Mouse (Mus musculus): ENCODE measurements around the gene Rasgrf1.

Rasgrf1 gene

GRCm38 (mm10) chr9:89968836-89969450 lies 59.2 kb downstream of the Rasgrf1 start:
- DNase-seq (ENCODE audit: low spot score in 2 of 2): peak in 1 of 2 experiments; percentile 17

DNA sequence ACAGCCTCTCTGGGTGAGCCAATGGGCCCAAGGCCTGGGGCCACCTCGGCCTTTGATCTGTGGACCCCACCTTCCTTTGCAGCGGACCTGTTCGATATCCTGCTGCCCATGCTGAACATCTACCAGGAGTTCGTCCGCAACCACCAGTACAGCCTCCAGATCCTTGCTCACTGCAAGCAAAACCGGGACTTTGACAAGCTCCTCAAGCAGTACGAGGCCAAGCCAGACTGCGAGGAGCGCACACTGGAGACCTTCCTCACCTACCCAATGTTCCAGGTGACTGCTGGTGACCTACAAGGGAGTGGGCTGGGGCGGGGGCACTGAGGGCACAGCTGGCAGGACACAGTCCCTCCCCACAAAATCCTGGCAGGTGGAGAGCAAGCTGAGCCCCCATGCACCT lies 60.6 kb downstream of the Rasgrf1 start:
- peak in 1 of 2 experiments; percentile 19 for DNase-seq (ENCODE audit: low spot score in 2 of 2)

- DNase-seq (ENCODE audit: low spot score in 2 of 2): peak in 1 of 2 experiments; percentile 17
Observed at GRCm38 (mm10) chr9:89970886-89971486, 61.3 kb downstream of the Rasgrf1 start.

- DNase-seq (ENCODE audit: low spot score in 2 of 2): peak in 1 of 2 experiments; percentile 21
Observed at GRCm38 (mm10) chr9:89972321-89972720, 62.6 kb downstream of the Rasgrf1 start.

DNA sequence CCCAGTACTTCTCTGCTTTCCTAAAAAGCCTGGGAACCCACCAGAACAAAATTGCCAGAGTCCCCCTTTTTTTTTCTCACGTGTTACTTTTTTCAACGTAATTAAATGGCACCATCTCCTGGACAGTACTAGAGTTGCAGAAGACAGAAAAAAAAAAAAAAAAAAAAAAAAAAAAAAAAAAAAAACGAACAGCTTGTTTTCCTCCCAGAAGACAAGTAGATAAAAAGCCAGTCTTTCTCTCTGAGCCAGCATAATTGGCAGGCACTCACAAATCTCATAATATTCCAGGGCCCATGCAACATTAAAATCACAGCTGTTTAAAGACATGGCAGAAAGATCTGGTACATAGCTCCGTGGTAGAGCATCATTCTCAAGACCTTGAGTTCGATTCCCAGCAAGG lies 64.1 kb downstream of the Rasgrf1 start:
- DNase-seq (ENCODE audit: low spot score in 2 of 2): peak; percentile 26 to 59

DNA sequence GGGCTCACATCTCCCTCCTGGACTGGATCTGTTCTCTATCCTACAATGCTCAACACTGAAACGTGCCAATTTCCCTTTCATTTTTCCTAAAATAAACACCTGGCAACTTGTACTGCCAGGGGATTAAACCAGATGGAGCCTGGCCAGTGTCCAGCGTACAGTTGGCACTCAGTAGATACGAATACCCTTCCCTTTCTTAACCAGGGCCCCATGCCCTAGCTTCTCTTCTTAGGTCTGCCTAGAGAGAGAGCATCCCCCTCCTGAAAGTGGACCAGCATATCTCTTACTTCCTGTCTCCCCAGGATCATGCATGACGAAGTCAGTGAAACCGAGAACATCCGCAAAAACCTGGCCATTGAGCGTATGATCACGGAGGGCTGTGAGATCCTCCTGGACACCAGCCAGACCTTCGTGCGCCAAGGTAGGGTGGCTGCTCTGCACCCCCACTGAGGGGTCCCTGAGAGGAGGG lies 64.8 kb downstream of the Rasgrf1 start:
- DNase-seq (ENCODE audit: low spot score in 2 of 2): peak; percentile 60

GRCm38 (mm10) chr9:89976366-89976940 lies 66.7 kb downstream of the Rasgrf1 start:
- DNase-seq (ENCODE audit: low spot score in 2 of 2): peak in 1 of 2 experiments; percentile 16

DNA sequence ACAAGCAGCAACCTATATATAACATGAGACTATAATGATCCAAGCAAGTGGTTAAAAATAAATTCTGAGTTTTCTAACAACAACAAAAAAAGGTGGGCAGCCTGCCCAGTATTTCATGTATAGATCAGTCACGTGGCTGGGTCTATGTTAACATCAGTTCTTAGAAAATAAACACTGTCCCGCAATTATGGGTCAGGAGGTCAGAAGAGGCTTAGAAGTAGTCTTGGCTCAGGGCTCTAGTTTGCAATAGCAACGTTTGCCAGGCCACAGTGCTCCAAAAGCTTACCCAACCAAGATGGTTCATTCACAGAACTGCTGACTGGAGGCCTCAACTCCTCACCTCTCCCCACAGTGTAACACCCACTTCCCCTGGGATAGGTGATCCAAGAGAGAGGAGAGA lies 69.5 kb downstream of the Rasgrf1 start:
- peak; percentile 34 to 60 for DNase-seq (ENCODE audit: low spot score in 2 of 2)

DNA sequence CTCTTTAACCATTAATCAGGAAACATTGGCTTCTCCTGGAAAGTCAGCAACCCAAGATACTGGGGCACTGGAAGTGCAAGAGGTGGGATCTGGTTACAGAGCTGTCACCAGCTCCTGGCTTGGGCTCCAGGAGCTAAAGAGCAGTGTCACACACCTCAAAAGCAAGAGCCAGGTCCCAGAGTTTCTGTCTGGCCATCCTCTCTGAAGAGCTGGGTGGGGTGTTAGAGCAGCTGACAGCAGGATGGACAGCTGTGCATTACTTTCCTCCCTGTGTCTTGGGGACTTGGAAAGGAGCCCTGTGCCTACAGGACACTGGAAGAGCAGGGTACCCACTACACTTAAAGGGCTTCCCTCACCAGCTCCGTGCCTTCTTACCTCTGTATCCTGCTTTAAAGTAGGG lies 72.5 kb downstream of the Rasgrf1 start:
- peak in 1 of 2 experiments; percentile 10 for DNase-seq (ENCODE audit: low spot score in 2 of 2)

DNA sequence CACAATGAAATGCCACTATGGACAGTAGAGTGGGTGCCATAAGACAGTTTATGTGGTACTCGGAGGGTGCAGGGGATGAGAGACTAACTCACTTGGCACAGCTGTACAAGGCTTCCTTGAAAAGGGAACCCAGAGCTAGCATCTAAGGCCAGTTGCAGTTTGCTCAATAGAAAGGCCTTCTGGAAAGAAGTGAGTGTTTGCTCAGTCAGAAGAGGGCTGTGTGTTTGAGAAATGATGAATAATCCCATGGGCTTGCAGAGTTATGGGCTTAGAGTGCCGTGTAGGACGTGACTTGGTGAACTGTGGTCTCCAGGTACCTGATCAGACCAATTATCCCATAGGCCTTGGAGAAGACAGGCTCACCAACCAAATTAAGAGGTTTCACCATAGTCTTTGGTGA lies 78.3 kb downstream of the Rasgrf1 start:
- no peak for DNase-seq (ENCODE audit: low spot score in 2 of 2)

- no peak for DNase-seq (ENCODE audit: low spot score in 2 of 2)
Observed at GRCm38 (mm10) chr9:89988811-89989528, 79.3 kb downstream of the Rasgrf1 start.

DNA sequence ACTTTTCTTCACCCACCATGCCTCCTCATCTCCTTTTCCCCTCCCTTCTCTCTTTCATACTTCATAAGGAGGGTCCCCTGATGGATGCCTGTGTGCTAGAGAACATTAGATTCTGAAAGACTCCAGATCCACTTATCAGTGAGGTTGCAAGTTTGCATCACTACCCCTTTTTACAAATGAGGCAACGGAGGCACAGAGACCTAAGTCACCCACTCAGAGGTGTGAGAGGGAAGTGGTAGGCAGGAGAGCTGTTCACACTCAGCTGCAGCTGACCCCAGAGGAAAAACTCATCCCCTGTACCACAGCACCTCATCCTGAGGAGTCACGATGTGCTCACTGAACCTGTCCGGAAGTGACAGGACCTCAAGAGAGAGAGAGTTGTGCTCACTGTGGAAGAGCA lies 96.7 kb downstream of the Rasgrf1 start:
- no peak for DNase-seq (ENCODE audit: low spot score in 2 of 2)

DNA sequence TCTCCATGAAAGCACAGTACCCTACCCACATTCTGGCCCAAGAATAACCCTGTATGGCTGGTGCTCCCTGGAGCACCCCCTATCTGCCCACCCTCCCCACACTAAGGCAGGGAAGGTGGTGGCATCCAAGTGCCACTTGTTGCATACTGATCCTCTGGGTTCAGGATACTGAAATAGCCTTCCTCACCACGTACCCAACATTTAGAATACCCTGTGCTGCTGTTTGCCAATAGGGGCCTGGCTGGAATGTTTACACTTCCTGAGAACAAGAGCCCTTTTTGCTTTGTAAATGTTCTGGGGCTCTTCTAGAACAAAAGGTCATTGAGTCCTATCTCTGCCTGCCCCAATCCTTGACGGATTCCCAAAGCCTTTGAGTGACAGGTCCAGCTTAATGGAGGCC lies 97.4 kb downstream of the Rasgrf1 start:
- no peak for DNase-seq (ENCODE audit: low spot score in 2 of 2)

DNA sequence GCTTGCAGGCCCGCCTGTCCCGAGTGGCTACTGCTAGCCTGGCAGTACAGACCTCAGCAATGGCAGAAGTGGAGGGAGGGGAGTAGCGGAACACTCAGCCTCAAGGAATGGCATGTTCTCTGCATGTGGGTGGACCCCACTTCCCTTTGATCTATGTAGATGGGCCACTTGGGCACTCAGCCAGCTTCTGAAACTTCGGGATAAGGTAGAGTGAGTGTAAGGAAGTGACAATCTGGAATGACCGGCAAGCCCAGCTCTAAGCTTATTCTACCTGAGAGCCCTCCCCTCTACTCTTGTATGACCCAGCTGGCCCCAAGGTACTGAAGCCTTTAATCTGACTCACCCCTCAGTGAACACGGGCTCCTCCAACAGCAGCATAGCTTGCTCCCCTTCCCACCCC lies 98.4 kb downstream of the Rasgrf1 start:
- no peak for DNase-seq (ENCODE audit: low spot score in 2 of 2)

GRCm38 (mm10) chr9:90011849-90012248 lies 102.1 kb downstream of the Rasgrf1 start:
- DNase-seq (ENCODE audit: low spot score in 2 of 2): no peak

DNA sequence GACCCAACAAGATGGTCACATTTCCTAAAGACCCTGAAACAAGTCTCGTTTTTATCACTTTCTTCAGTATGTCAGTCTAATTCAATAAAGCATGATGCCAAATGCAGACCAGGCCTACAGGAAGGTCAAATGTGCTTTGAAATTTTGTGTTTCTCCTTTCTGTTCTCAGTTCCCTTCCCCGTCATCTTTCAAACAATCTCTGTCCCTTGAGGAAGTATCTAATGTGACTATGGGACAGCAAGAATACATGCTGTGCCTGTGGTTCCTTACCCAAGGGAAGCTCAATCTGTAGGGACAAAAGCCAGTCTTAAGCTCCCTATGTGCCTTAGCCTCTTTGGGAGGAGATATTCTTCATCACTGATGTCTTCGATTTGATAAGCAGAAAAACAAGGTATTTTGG lies 104.9 kb downstream of the Rasgrf1 start:
- DNase-seq (ENCODE audit: low spot score in 2 of 2): no peak

- no peak for DNase-seq (ENCODE audit: low spot score in 2 of 2)
Observed at GRCm38 (mm10) chr9:90016204-90016603, 106.5 kb downstream of the Rasgrf1 start.

GRCm38 (mm10) chr9:90020866-90021265 lies 111.2 kb downstream of the Rasgrf1 start:
- peak; percentile 58 to 76 for DNase-seq (ENCODE audit: low spot score in 2 of 2)

DNA sequence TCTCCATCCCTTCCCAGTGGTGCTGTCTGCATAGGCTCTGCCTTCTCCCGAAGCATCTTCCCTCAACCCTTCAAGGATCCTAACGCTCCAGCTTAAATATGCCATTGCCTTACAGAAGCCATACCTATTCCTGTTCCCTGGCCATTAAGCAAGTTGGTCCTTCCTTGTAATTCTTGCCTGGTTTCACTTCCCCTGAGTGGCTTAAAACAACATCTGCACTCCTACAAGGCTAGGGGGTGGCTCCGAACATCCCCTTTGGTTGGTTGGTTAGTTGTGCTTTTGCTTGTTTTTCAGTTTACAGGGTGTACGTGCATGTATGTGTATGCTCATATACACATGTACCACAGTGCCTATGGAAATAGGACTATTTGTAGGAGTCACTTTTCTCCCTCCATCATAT lies 111.7 kb downstream of the Rasgrf1 start:
- DNase-seq (ENCODE audit: low spot score in 2 of 2): no peak

GRCm38 (mm10) chr9:90027709-90028108 lies 118.0 kb downstream of the Rasgrf1 start:
- DNase-seq (ENCODE audit: low spot score in 2 of 2): no peak

DNA sequence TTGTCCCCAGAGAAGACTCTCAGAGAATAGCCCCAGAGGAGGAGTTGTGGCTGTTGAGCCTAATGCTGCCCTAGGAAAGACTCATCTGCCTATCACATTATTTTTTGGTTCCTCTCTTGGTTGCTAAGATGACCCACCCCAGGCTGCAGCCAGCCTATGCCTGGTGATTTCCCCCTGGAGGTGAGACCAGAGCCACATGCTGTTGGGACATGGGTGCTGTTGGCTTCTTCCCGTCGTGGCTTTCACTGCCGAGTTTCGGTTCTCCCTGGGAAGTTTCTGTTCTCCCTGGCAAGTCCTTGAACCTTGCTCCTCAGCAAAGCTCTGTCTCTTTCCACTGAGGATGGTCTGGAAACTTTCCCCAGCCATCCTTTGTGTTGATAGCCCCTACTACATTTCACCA lies 124.2 kb downstream of the Rasgrf1 start:
- peak; percentile 35 to 41 for DNase-seq (ENCODE audit: low spot score in 2 of 2)

- DNase-seq (ENCODE audit: low spot score in 2 of 2): no peak
Observed at GRCm38 (mm10) chr9:90035168-90035567, 125.5 kb downstream of the Rasgrf1 start.

- DNase-seq (ENCODE audit: low spot score in 2 of 2): no peak
Observed at GRCm38 (mm10) chr9:90035794-90036193, 126.1 kb downstream of the Rasgrf1 start.
